Mouse (Mus musculus) E14TG2a.4 (cell line): ENCODE measurements around the gene Hsd17b2.

ENCODE experiments used
- CTCF ChIP-seq: conservative IDR thresholded peaks from 2 replicates; pipeline ENCODE4 v1.5.1; 2014; ENCODE audit warnings: low read length
- NANOG ChIP-seq: IDR thresholded peaks from 2 replicates; pipeline ENCODE4 v1.6.1; 2014; ENCODE audit warnings: borderline replicate concordance, low read length, mixed read lengths

DNA sequence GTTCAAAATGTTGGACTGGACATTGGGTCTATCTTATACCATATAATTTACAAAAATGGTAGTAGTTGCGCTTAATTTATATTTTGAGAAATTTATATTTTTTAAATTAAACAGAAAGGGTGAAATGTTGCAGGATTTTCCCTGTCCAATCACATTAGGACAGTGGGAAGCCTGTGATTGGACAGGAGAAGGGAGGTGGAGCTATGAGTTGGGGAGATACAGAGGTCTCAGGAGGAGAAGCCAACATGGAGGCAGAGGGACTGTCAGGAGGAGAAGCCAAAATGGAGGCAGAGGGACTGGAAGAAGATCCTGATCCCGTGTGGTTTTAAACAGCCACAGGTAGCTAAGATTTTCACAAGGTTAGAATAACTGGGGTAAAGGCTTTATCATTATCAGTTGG lies 96.4 kb downstream of the Hsd17b2 start:
- TF ChIP-seq CTCF (no peak), NANOG (no peak)
